Mouse (Mus musculus) heart, embryonic 15.5 days (tissue): Measurements from ENCODE around the gene Ticrr. TPM values are rescaled to one million over a fixed set of nuclear protein-coding genes. Genes with fewer than 3 reads are reported as not detected.

ENCODE experiments used
- ATAC-seq: fragments of 200-750 bp; cut with Nextera tagmentation; replicated peaks from 2 replicates; pipeline ENCODE4 v1.8.0; 2017; ENCODE audit warnings: low read depth, moderate TSS enrichment; ENCODE audit not compliant: insufficient number of reproducible peaks, insufficient read depth, low FRiP score
- H3K27ac ChIP-seq: fragments of 300-500 bp; sonication (generic); 2 replicates; pipeline ENCODE4 v1.5.1; 2015; ENCODE audit warnings: mild to moderate bottlenecking, inconsistent platforms
- H3K27me3 ChIP-seq: fragments of 300-500 bp; sonication (generic); 2 replicates; pipeline ENCODE4 v1.6.1; 2015; ENCODE audit warnings: inconsistent platforms
- H3K36me3 ChIP-seq: fragments of 300-500 bp; sonication (generic); 2 replicates; pipeline ENCODE4 v1.6.1; 2015; ENCODE audit warnings: mild to moderate bottlenecking, inconsistent platforms
- H3K4me1 ChIP-seq: fragments of 300-500 bp; sonication (generic); replicated peaks from 2 replicates; pipeline ENCODE4 v1.6.1; 2015; ENCODE audit warnings: inconsistent platforms
- H3K4me2 ChIP-seq: fragments of 300-500 bp; sonication (generic); 2 replicates; pipeline ENCODE4 v1.6.1; 2015; ENCODE audit warnings: inconsistent platforms, mild to moderate bottlenecking, moderate library complexity
- H3K4me3 ChIP-seq: fragments of 300-500 bp; sonication (generic); 2 replicates; pipeline ENCODE4 v1.5.1; 2015; ENCODE audit warnings: mild to moderate bottlenecking, inconsistent platforms
- H3K9ac ChIP-seq: fragments of 300-500 bp; sonication (generic); 2 replicates; pipeline ENCODE4 v1.6.1; 2015; ENCODE audit warnings: mild to moderate bottlenecking, inconsistent platforms
- H3K9me3 ChIP-seq: fragments of 300-500 bp; sonication (generic); replicated peaks from 2 replicates; pipeline ENCODE4 v1.6.1; 2016; ENCODE audit warnings: inconsistent platforms
- WGBS: fragments of 180-500 bp; shearing (Covaris S2); methylation state at CpG from one replicate; pipeline ENCODE4 v1.1.7; 2015; ENCODE audit warnings: mixed read lengths; 5-methylcytosine and 5-hydroxymethylcytosine counted together
- polyA plus RNA-seq: library from polyadenylated mRNA; unstranded; fragments of >200 nt; fragmentation: Nextera tagmentation; extraction: Ambion mirVana; gene quantifications from 2 replicates; pipeline ENCODE4 v1.2.1, GENCODE M21; 2015

The Ticrr gene
- polyA plus RNA-seq, 1 experiment from 2014 or later = 4.3 TPM

DNA sequence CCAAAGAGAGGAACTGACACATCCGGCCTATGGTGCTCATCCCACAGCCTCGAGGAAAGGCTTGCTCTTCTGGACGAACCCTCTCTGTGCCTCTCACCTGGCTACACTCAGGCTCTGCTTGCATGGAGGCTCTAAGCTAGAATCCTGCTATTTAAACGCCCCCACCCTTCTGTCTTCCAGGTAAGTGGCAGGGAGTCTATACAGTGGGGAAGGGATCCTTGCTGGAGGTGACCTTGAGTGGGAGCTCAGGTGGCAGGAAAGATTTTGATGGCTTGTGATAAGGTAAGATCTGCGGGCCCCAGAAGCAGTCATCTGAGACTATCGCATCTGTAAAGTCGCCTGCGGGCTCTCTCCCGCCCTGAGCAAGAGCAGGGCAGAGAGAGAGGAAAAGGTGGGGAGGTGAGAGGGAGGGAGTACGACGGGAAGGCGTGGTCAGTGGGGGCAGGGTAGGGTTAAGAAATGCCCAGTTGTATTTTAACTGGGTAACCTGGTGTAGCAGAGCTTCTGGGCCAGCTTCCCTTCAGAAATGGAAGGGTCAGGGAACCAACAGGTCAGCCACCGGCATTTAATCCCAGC is 28.1 kb upstream of the Ticrr start:
- Histone ChIP-seq H3K27me3 (peaks cover 20% of the 10 kb centered on the region), H3K9me3 (no peaks in the 10 kb centered on the region), H3K4me3 (no peak overlapping the region), H3K9ac (no peak overlapping the region), H3K27ac (no peak overlapping the region), H3K4me1 (no peaks in the 10 kb centered on the region), H3K36me3 (no peaks in the 10 kb centered on the region), H3K4me2 (no peak overlapping the region)
- ATAC-seq = no peak
- 17% methylated on average over 13 of the region's 13 CpGs for WGBS

DNA sequence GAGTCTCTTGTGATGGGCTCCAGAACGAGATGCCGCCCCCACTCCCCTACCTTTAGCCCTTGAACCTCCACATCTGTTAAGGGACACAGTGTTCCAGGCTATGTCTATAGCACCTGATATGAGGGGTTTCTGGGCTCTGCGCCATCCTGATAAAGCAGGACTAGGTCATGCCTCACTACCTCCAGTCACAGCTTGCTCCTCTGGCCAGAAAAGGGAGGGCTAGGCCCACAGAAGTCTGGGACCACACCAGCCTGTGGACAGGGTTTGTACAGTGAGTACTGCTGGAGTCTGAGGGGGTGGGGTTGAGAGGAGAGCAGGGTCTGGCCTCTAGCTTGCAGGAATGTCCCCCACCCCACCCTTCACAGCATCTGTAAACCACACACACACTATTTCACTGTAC is 12.8 kb upstream of the Ticrr start:
- ATAC-seq = peak; percentile 73; the same call in 1 of the 2 replicates
- no peaks in the 10 kb centered on the region for H3K9me3 ChIP-seq
- no peak overlapping the region for H3K4me3 ChIP-seq
- H3K36me3 ChIP-seq = no peaks in the 10 kb centered on the region
- WGBS = 50% methylated on average over 3 of the region's 3 CpGs
- no peak overlapping the region for H3K27ac ChIP-seq
- H3K9ac ChIP-seq = no peak overlapping the region
- peaks cover 4% of the 10 kb centered on the region; the same call in 1 of the 2 replicates for H3K27me3 ChIP-seq
- peaks cover 13% of the 10 kb centered on the region for H3K4me1 ChIP-seq
- H3K4me2 ChIP-seq = no peak overlapping the region

DNA sequence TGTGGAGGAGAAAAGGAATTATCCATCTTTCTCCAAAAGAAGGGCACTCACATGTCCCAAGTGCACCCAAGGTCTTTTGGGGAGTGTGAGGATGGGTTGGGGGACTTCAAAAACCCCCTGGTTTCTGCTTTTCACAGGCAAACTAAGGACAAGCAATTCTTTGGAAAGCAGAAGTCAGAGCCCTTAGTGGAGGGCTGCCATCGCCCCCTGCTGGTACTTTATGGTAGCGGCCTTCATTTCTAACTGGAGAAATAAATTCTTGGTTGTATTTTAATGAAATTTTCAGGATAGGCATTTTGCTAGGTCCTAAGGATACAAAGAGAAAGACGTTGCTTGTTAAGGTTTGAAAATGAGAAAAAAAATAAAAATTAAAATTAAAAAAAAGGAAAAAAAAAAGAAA is 11.0 kb upstream of the Ticrr start:
- no peak for ATAC-seq
- H3K9me3 ChIP-seq = no peaks in the 10 kb centered on the region
- H3K36me3 ChIP-seq = no peaks in the 10 kb centered on the region
- no peak overlapping the region for H3K27ac ChIP-seq
- peaks cover 4% of the 10 kb centered on the region; the same call in 1 of the 2 replicates for H3K27me3 ChIP-seq
- no peak overlapping the region for H3K4me2 ChIP-seq
- no peak overlapping the region for H3K4me3 ChIP-seq
- no peak overlapping the region for H3K9ac ChIP-seq
- 8% methylated on average over 3 of the region's 3 CpGs for WGBS
- H3K4me1 ChIP-seq = peaks cover 13% of the 10 kb centered on the region

DNA sequence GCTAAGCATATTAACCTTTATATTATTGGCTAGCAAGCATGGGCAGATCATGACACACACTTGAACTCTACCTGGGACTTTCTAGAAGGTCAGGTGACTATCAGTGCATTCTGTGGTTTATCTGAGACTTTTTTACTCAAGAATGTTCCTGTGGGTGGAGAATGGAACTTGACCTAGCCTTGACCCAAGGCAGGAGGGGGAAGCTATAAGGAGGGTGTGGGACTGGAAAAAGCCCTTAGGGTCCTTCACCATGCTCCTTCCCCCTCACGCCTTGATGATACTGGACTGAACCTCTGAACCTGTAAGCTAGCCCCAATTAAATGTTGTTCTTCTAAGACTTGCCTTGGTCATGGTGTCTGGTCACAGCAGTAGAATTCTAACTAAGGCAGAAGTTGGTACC is 5.8 kb upstream of the Ticrr start:
- Histone ChIP-seq H3K9me3 (no peaks in the 10 kb centered on the region), H3K4me2 (no peak overlapping the region), H3K4me3 (no peak overlapping the region), H3K27me3 (no peaks in the 10 kb centered on the region), H3K27ac (no peak overlapping the region), H3K4me1 (peaks cover 2% of the 10 kb centered on the region), H3K9ac (no peak overlapping the region), H3K36me3 (no peaks in the 10 kb centered on the region)
- no peak for ATAC-seq
- 84% methylated on average over 1 of the region's 1 CpGs for WGBS

DNA sequence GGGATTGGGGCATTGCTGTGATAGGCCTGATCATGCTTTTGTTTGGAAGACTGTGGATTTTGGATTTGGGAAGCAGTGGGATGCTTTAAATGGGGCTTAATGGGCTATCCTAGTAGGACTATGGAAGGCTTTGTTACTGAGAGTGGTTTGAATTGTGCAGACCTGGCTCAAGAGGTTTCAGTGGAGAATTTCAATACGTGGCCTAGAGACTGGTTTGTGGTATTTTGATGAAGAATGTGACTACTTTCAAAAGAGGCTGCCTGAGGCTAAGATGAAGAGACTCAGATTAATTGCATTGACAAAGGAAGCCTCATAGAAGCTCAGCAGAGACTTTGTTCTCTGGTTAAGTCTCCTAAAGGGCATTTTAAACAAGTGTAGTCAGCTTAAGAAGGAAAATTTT is 5.4 kb upstream of the Ticrr start:
- Histone ChIP-seq H3K36me3 (no peaks in the 10 kb centered on the region), H3K4me1 (peaks cover 5% of the 10 kb centered on the region)

DNA sequence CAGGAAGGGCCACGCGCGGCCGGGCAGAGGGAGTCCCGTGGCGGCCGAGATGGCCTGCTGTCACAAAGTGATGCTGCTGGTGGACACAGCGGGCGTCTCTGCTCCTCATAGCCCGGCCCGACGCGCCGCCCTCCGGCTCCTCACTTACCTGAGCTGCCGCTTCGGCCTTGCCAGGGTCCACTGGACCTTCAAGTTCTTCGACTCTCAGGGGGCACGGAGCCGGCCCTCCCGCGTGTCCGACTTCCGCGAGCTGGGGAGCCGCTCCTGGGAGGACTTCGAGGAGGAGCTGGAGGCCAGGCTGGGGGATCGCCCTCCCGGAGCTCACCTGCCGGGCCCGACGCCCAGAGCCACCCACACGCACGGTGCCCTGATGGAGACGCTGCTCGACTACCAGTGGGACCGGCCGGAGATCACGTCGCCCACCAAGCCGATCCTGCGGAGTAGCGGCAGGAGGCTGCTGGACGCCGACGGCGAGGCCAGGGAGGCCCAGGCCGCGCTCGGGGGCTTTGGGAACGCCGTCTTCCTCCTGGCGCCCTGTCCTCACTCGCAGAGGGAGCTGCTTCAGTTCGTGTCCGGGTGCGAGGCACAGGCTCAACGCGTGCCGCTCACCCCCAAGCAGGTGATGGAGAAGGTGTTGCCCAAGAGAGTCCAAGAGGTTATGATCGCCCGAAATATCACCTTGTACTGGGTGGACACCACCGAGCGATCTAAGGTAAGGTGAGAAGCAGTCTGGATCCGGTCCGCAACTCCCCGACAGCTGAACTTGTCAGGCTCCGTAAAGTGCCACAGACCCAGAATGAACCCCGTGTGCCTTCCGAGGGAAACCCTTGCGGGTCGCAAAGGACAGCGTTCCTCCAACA is 525 bp downstream of the Ticrr start:
- peak overlapping the region; percentile 36; the same call in 1 of the 2 replicates for H3K27ac ChIP-seq
- H3K9ac ChIP-seq = peak overlapping the region; percentile 88
- ATAC-seq = peak; percentile 7; the same call in 1 of the 2 replicates

More for the DNA sequence above, 5.4 kb upstream of the Ticrr start:
- no peak overlapping the region for H3K4me3 ChIP-seq
- no peaks in the 10 kb centered on the region for H3K27me3 ChIP-seq
- no peak overlapping the region for H3K4me2 ChIP-seq
- no peak for ATAC-seq
- no peak overlapping the region for H3K27ac ChIP-seq
- H3K9ac ChIP-seq = no peak overlapping the region
- no peaks in the 10 kb centered on the region for H3K9me3 ChIP-seq
- 47% methylated on average over 1 of the region's 1 CpGs for WGBS

DNA sequence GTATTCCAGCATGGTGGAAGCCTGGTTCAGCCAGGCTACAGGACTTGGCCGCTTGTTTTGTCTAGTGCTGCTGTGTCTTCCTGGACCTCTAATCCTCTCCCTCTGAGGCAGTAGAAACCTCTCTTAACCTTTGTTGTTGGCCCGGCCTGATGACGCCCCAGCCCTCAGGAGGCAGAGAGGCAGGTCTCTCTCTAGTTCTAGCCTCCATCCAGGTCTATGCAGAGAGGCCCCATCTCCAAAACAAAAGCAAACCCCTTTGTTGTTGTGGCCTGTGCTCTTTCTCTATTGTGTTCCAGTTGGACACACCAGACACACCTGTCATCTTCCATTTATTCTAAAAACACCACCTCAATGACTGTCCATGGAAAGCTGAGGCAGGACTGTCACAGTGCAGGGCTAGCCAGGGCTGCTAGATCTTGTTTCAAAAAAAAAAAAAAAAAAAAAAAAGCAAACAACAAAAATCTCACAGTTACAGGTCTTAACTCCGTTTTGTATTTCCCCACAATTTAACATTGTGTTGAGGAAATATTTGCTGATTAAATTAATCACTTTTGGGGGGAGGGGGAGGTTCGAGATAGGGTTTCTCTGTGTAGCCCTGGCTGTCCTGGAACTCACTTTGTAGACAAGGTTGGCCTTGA is 1.4 kb downstream of the Ticrr start:
- H3K4me3 ChIP-seq = peak overlapping the region; percentile 97
- H3K9ac ChIP-seq = peak overlapping the region; percentile 88
- WGBS = 12% methylated on average over 5 of the region's 5 CpGs
- peak overlapping the region; percentile 99 for H3K4me2 ChIP-seq
- H3K27me3 ChIP-seq = no peaks in the 10 kb centered on the region
- H3K27ac ChIP-seq = no peak overlapping the region
- H3K4me1 ChIP-seq = peaks cover 29% of the 10 kb centered on the region
- no peaks in the 10 kb centered on the region for H3K9me3 ChIP-seq
- H3K36me3 ChIP-seq = peaks cover 3% of the 10 kb centered on the region; the same call in 1 of the 2 replicates
- ATAC-seq = no peak

More for the DNA sequence above, 525 bp downstream of the Ticrr start:
- under 1% methylated on average over 72 of the region's 73 CpGs for WGBS
- Histone ChIP-seq H3K4me2 (peak overlapping the region; percentile 99), H3K27me3 (no peaks in the 10 kb centered on the region), H3K36me3 (0 out of 2 replicates have a peak, but pooled peaks cover under 1% of the 10 kb centered on the region), H3K4me3 (peak overlapping the region; percentile 97), H3K9me3 (no peaks in the 10 kb centered on the region), H3K4me1 (peaks cover 29% of the 10 kb centered on the region)

DNA sequence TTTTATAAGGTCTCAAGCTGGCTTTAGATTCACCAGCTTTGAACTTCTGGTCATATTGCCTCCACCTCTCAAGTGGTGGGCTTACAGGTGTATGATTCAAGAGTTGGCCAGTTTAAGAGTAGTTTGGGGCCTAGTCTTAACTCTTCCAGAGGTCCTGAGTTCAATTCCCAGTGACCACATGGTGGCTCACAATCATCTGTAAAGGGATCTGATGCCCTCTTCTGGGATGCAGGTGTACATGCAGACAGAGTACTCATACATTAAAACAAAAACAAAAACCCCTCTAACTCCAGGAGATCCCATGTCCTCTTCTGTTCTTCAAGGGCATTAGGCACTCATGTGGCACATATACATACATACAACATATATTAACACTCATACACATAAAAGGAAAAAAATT is 6.7 kb downstream of the Ticrr start:
- H3K27ac ChIP-seq = no peak overlapping the region
- ATAC-seq = no peak
- H3K4me1 ChIP-seq = peaks cover 12% of the 10 kb centered on the region
- no peaks in the 10 kb centered on the region for H3K9me3 ChIP-seq
- no peak overlapping the region for H3K4me3 ChIP-seq
- H3K36me3 ChIP-seq = peaks cover 44% of the 10 kb centered on the region
- no peaks in the 10 kb centered on the region for H3K27me3 ChIP-seq
- no peak overlapping the region for H3K9ac ChIP-seq
- no peak overlapping the region for H3K4me2 ChIP-seq

DNA sequence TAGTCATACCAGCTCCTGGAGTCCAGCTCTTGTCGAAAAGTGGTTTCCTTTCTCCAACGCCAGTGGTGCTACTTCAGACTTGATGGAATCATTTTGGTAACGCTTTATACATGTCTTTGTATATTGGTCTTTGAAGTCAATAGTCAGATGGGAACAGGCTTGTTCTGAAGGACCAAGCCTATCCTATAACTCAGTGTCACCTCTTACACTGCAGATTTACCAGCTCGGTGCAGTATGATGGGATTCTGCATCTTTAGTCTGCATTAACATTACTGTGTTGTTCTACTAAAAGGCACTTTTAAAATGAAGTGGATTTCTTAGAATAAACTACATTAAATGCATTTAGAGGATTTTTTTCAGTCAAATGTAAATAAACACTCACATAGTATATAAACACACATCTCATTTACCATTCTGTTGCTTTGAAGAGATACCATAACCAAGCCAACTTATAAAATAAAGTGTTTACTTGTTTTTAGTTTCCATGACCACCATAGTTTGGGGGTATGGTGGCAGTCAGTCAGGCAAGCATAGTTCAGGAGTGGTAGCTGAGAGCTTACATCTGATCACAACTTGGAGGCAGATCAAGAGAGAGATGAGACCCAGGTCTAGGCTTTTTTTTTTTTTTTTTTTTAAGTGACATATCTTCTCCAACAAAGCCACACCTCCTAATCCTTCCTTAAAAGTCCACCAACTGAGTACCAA is 11.1 kb downstream of the Ticrr start:
- H3K9ac ChIP-seq = no peak overlapping the region
- peaks cover 72% of the 10 kb centered on the region for H3K36me3 ChIP-seq
- no peak overlapping the region for H3K4me3 ChIP-seq
- no peaks in the 10 kb centered on the region for H3K9me3 ChIP-seq
- H3K4me2 ChIP-seq = no peak overlapping the region
- H3K27me3 ChIP-seq = no peaks in the 10 kb centered on the region
- H3K27ac ChIP-seq = no peak overlapping the region
- no peaks in the 10 kb centered on the region for H3K4me1 ChIP-seq
- 90% methylated on average over 4 of the region's 4 CpGs for WGBS
- no peak for ATAC-seq

DNA sequence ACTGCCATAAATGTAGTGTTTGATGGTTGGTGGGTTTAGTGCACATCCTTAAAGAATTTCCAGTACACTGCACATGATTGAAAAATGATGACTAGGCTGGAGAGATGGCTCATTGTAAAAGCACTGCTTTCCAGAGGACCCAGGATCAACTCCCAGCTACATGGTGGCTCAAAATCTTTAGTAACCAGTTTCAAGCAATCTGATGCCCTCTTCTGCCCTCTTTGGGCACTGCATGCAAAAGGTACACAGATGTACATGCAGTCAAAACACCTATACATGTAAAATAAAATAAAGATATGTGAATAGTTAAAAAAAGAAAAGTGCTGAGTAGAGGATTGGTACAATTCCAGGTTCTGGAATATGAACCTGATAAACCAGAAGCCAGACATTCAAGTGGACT is 19.2 kb downstream of the Ticrr start:
- no peak overlapping the region for H3K9ac ChIP-seq
- H3K4me3 ChIP-seq = no peak overlapping the region
- no peaks in the 10 kb centered on the region for H3K4me1 ChIP-seq
- peaks cover 75% of the 10 kb centered on the region for H3K36me3 ChIP-seq
- H3K27ac ChIP-seq = no peak overlapping the region
- no peaks in the 10 kb centered on the region for H3K9me3 ChIP-seq
- H3K4me2 ChIP-seq = no peak overlapping the region
- ATAC-seq = no peak
- no peaks in the 10 kb centered on the region for H3K27me3 ChIP-seq

DNA sequence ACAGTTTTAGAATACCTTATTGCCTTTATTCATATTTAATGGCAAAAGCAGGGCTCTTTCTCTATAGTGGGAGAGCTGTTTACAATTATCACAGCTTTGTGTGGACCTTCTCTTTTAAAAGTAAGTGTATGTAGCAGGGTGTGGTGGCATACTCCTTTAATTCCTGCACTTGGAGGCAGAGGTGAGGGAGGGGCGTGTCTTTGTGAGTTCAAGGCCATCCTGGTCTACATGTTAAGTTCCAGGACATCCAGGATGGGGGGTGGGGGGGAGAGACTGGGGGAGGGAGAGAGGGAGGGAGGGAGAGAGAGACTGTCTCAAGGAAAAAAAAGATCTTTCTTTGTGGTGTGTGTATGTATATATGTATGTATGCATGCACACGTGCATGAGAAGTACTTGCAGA is 20.2 kb downstream of the Ticrr start:
- no peak for ATAC-seq
- Histone ChIP-seq H3K9ac (no peak overlapping the region), H3K4me2 (no peak overlapping the region), H3K27me3 (no peaks in the 10 kb centered on the region), H3K36me3 (peaks cover 76% of the 10 kb centered on the region), H3K4me3 (no peak overlapping the region), H3K9me3 (no peaks in the 10 kb centered on the region), H3K27ac (no peak overlapping the region), H3K4me1 (no peaks in the 10 kb centered on the region)
- WGBS = 89% methylated on average over 2 of the region's 2 CpGs
